Comparison of ENCODE assay signal across 16 mouse cellular contexts in genomic region chr9:107545199-107545598, GRCm38 (mm10). TPM values are rescaled to one million over a fixed set of nuclear protein-coding genes. Genes with fewer than 3 reads are reported as not detected.
DNase-seq lines count a peak whose midpoint lies in the region; ATAC-seq and TF ChIP-seq lines count a peak whose summit lies in the region.
"Had no signal": no experiment of that assay in that cellular context is flagged by ENCODE, and none has a peak within 500 bp of the region (broad histone marks: within the 10 kb centered on the region; RNA-seq: fewer than 3 reads in every experiment).

No protein-coding gene starts in this region.

- no peaks in the 10 kb centered on the region for H3K9me3 ChIP-seq in megakaryocyte, embryonic 14.5 days
- H3K9me3 ChIP-seq in kidney, embryonic 14.5 days (ENCODE audit: control insufficient read depth, low read length) = no peaks in the 10 kb centered on the region
- H3K9me3 ChIP-seq: forebrain, embryonic 12.5 days; heart, embryonic 15.5 days had no signal

- H3K4me3 ChIP-seq in gastrocnemius, adult 2 months = no peak overlapping the region
- H3K4me3 ChIP-seq in megakaryocyte, embryonic 14.5 days (replicated peaks) = peak overlapping the region; percentile 40
- no peak overlapping the region for H3K4me3 ChIP-seq in kidney, embryonic 14.5 days (ENCODE audit: low read length)
- H3K4me3 ChIP-seq: forebrain, embryonic 12.5 days; heart, embryonic 15.5 days had no signal

- intact Hi-C loops in gastrocnemius, adult 2 months (cut with DNase I) = no loop called here
- intact Hi-C loops in gastrocnemius, postnatal 36 days (cut with DNase I) = no loop called here

- H3K9ac ChIP-seq in kidney, embryonic 14.5 days (ENCODE audit: low read depth, low read length) = no peak overlapping the region
- H3K9ac ChIP-seq: forebrain, embryonic 12.5 days; forebrain, postnatal 0 days; heart, embryonic 15.5 days; hindbrain, embryonic 14.5 days had no signal

- H3K36me3 ChIP-seq in megakaryocyte, embryonic 14.5 days (replicated peaks; ENCODE audit: low read length) = peaks cover 32% of the 10 kb centered on the region
- H3K36me3 ChIP-seq in kidney, embryonic 14.5 days (ENCODE audit: control insufficient read depth, insufficient read depth, low read length) = peaks cover 14% of the 10 kb centered on the region

- H3K4me1 ChIP-seq in megakaryocyte, embryonic 14.5 days = peaks cover 79% of the 10 kb centered on the region
- H3K4me1 ChIP-seq in kidney, embryonic 14.5 days (ENCODE audit: control insufficient read depth, insufficient read depth, low read length) = peaks cover 19% of the 10 kb centered on the region; the same call in 1 of the 2 replicates

- H3K27ac ChIP-seq in gastrocnemius, adult 2 months = 0 out of 2 replicates have a peak overlapping the region, but pooled peaks have one; percentile 9
- no peak overlapping the region for H3K27ac ChIP-seq in kidney, embryonic 14.5 days (ENCODE audit: low read depth, low read length)
- H3K27ac ChIP-seq: forebrain, embryonic 12.5 days; heart, embryonic 15.5 days; hindbrain, embryonic 14.5 days had no signal

- H3K27me3 ChIP-seq in megakaryocyte, embryonic 14.5 days (replicated peaks) = peaks cover 8% of the 10 kb centered on the region
- H3K27me3 ChIP-seq in kidney, embryonic 14.5 days (ENCODE audit: control insufficient read depth, insufficient read depth, low read length) = no peaks in the 10 kb centered on the region

- 86% methylated on average over 10 of the region's 10 CpGs for WGBS in kidney, embryonic 14.5 days

- H3K4me2 ChIP-seq in kidney, embryonic 14.5 days (replicated peaks; ENCODE audit: low read depth, low read length) = no peak overlapping the region
- H3K4me2 ChIP-seq: forebrain, embryonic 12.5 days; heart, embryonic 11.5 days; heart, embryonic 15.5 days; hindbrain, embryonic 14.5 days had no signal

- no peak for ATAC-seq in cerebellum, adult (ENCODE audit: insufficient number of reproducible peaks, low FRiP score, low TSS enrichment)
- ATAC-seq in megakaryocyte, adult 5-6 weeks (ENCODE audit: poor library complexity, severe bottlenecking) = no peak
- no peak for ATAC-seq in kidney, embryonic 14.5 days (ENCODE audit: low FRiP score, low TSS enrichment)
- ATAC-seq: forebrain, postnatal 0 days; intestine, embryonic 16.5 days had no signal

- peak; percentile 59 for DNase-seq in cerebellum, adult 9-11 months
- DNase-seq in gastrocnemius, adult 2 months = no peak
- no peak for DNase-seq in gastrocnemius, postnatal 36 days

- TF ChIP-seq CTCF in gastrocnemius, adult 2 months (IDR thresholded peaks at IDR 0.05) = no peak

RNA-seq across cellular contexts. Expression of gene Zmynd10, which starts 1.9 kb away (rescaled TPM):
- total RNA-seq in gastrocnemius, adult 2 months (2021) = under 1 TPM in 1 of 2 experiments, not detected in 1; 0.53 TPM
- total RNA-seq in gastrocnemius, postnatal 36 days (2021) = not detected
- polyA plus RNA-seq in megakaryocyte, embryonic 14.5 days (2012; ENCODE audit: insufficient read depth, low replicate concordance) = 0.68 TPM in 1 of 2 replicates, not detected in the other
- not detected in 2 replicates for total RNA-seq in megakaryocyte, adult 5-6 weeks (2015)
- not detected in 2 replicates for total RNA-seq in megakaryocyte, adult 5-6 weeks (2017)
- polyA plus RNA-seq in kidney, embryonic 14.5 days (2014; fragmentation: Nextera tagmentation; extraction: Ambion mirVana) = 0.76 and 1.7 TPM in 2 replicates
- total RNA-seq: gastrocnemius, postnatal 25 days; heart, postnatal 14 days; hematopoietic stem cell, adult 5-6 weeks had no signal
- polyA plus RNA-seq: heart, embryonic 11.5 days had no signal

RNA-seq across cellular contexts. Expression of gene Nprl2, which starts 3.2 kb away (rescaled TPM):
- 10 to 100 TPM in 1 of 2 experiments, 1 to 10 TPM in 1; 9.7 to 11.5 TPM for total RNA-seq in gastrocnemius, adult 2 months (2021)
- total RNA-seq in gastrocnemius, postnatal 36 days (2021) = 10 to 100 TPM in 1 of 2 experiments, 1 to 10 TPM in 1; 9.1 to 11.6 TPM
- polyA plus RNA-seq in megakaryocyte, embryonic 14.5 days (2012; ENCODE audit: insufficient read depth, low replicate concordance) = 0.37 TPM in 1 of 2 replicates, not detected in the other
- total RNA-seq in megakaryocyte, adult 5-6 weeks (2015) = 8.3 and 12.5 TPM in 2 replicates
- 15.7 and 18.9 TPM in 2 replicates for total RNA-seq in megakaryocyte, adult 5-6 weeks (2017)
- 41.0 and 48.6 TPM in 2 replicates for polyA plus RNA-seq in kidney, embryonic 14.5 days (2014; fragmentation: Nextera tagmentation; extraction: Ambion mirVana)

RNA-seq across cellular contexts. Expression of gene Cyb561d2, which starts 3.2 kb away (rescaled TPM):
- total RNA-seq in gastrocnemius, adult 2 months (2021) = 1 to 10 TPM; 3.1 TPM
- 1 to 10 TPM; 2.3 to 3.4 TPM for total RNA-seq in gastrocnemius, postnatal 36 days (2021)
- 4.2 and 18.5 TPM in 2 replicates for polyA plus RNA-seq in megakaryocyte, embryonic 14.5 days (2012; ENCODE audit: insufficient read depth, low replicate concordance)
- total RNA-seq in megakaryocyte, adult 5-6 weeks (2015) = 12.8 and 15.5 TPM in 2 replicates
- total RNA-seq in megakaryocyte, adult 5-6 weeks (2017) = 14.2 and 21.7 TPM in 2 replicates
- polyA plus RNA-seq in kidney, embryonic 14.5 days (2014; fragmentation: Nextera tagmentation; extraction: Ambion mirVana) = 28.7 and 32.3 TPM in 2 replicates

RNA-seq across cellular contexts. Expression of gene Rassf1, which starts 6.2 kb away (rescaled TPM):
- 10 to 100 TPM; 14.0 to 14.3 TPM for total RNA-seq in gastrocnemius, adult 2 months (2021)
- 10 to 100 TPM; 10.4 to 14.9 TPM for total RNA-seq in gastrocnemius, postnatal 36 days (2021)
- polyA plus RNA-seq in megakaryocyte, embryonic 14.5 days (2012; ENCODE audit: insufficient read depth, low replicate concordance) = 10.3 and 12.6 TPM in 2 replicates
- 34.3 and 37.7 TPM in 2 replicates for total RNA-seq in megakaryocyte, adult 5-6 weeks (2015)
- 46.7 and 57.3 TPM in 2 replicates for total RNA-seq in megakaryocyte, adult 5-6 weeks (2017)
- 53.2 and 60.1 TPM in 2 replicates for polyA plus RNA-seq in kidney, embryonic 14.5 days (2014; fragmentation: Nextera tagmentation; extraction: Ambion mirVana)

RNA-seq across cellular contexts. Expression of gene Tmem115, which starts 11.5 kb away (rescaled TPM):
- total RNA-seq in gastrocnemius, adult 2 months (2021) = 10 to 100 TPM; 16.6 to 17.3 TPM
- 10 to 100 TPM; 13.3 to 14.3 TPM for total RNA-seq in gastrocnemius, postnatal 36 days (2021)
- 12.0 and 24.4 TPM in 2 replicates for polyA plus RNA-seq in megakaryocyte, embryonic 14.5 days (2012; ENCODE audit: insufficient read depth, low replicate concordance)
- total RNA-seq in megakaryocyte, adult 5-6 weeks (2015) = 6.8 and 9.3 TPM in 2 replicates
- 14.8 and 15.2 TPM in 2 replicates for total RNA-seq in megakaryocyte, adult 5-6 weeks (2017)
- 45.0 and 49.9 TPM in 2 replicates for polyA plus RNA-seq in kidney, embryonic 14.5 days (2014; fragmentation: Nextera tagmentation; extraction: Ambion mirVana)
